Mouse (Mus musculus) cerebellum, postnatal 25 days (tissue): ENCODE data around the gene Lims1.
A peak's percentile ranks its signal among the peaks of the same experiment; 100 is the strongest.

Experiments
- DNase-seq, 2 experiments: peaks; one replicate each; pipeline ENCODE4 v3.0.0; 2021; ENCODE audit warnings: mixed read lengths in 2 of 2

The Lims1 gene

DNA sequence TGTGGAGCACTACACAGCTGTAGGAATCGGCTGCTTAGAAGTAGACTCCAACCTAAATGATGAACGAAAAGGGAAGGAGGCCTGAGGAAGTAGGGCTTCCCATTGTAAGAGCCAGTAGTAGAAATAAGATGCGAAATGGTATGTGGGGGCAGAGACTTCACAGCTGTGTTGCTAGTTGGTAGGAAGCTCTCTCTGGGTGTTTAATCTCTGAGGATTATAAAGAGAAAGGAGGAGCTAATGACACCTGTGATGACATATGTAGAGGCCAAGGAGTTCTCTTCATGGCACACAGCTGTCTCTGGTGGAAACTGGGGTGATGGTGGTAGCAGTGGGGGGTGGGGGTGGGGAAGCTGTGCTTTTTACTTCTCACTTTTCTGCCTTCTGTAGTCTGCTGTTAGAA lies 27.3 kb downstream of the Lims1 start:
- DNase-seq, result no peak

DNA sequence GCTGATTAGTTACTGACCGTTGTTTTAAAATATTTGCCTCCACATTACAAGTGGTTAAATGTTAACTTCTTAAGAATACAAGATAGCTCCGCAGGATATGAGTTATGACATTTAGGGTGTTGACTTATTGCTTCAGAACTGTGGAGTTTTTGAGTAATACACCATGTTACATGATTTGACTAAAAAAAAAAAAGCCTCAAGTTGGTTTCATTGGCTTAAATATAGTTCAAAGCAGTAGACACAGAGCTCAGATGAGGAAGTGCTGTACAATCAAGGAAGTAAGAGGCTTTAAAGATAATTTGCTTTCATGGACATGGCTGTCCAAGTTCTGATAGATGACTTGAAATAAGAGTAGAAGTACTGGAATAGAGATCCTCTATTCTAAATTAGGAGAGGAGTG lies 28.4 kb downstream of the Lims1 start:
- no peak for DNase-seq

DNA sequence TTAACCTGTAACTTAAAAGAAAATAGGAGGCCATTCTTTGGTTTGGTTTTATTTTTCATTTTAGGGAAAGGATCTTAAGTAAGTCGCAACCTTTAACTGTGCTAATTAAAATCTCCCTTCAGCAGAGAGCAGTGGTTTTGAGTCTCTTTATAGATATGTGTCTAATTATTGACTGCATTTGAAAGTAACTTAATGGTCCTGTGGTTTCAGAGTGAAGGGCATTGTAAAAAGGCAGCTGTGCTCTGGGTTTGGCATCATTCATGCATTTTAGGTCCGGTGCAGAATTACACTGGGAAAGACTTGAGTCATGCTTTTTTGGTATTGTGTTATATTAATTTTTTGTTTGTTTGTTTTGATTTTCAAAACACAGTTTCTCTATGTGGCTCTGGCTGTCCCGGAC lies 29.1 kb downstream of the Lims1 start:
- DNase-seq, result no peak

DNA sequence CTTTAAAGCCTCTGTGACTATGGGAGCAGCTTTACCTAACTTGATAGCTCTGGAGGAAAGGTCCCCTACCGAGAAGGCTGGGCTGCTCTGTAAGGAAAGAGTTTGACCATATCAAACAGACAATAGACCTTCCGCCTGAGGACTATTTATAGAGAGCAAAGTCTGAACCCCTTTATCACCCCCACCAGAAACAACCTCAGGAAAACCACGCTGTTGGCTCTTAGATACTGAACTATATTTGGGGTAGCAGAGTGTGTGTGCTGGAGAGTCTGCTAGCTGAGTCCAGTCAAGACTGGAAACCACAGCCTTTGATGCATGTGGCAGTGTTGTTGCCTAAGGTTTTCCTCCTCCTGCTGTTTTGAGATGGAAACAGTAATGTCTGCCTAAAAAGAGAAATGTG lies 31.3 kb downstream of the Lims1 start:
- DNase-seq, result no peak

DNA sequence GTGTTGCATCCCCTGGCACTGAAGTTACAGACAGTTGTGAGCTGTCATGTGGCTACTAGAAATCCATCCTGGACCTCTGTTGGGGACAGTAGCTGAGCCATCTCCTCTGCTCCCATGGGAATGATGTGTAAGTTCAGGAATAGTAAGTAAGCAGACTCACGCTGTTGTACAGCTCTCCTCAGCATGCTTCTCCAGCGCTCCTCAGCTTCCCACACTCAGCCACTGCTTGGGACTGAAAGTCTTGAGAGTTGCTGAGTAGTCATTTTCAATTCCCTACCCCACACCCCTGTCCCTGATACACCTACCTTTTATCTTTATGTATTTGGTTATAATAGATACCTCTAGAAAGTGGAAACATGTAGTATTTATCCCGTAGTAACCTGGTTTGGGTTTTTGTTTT lies 33.2 kb downstream of the Lims1 start:
- DNase-seq, result no peak

DNA sequence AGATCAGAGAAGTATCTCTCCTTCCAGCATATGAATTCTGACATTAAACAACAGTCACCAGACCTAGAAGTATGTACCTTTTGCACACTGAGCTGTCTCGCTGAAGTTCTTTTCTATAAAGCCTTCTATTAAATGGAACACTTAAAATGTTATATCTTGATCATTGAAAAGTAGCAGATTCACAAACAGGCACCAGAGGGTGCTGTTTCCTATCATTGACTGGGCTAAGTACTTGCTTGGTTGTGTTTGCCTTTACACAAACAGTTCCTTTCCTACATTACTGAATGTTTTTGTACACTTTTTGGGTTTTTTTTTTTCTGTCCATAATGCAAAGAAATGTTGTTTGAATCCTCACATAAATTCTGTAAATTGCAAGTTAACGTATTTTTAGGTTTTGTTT lies 35.9 kb downstream of the Lims1 start:
- DNase-seq, result peak; percentile 29 to 69

DNA sequence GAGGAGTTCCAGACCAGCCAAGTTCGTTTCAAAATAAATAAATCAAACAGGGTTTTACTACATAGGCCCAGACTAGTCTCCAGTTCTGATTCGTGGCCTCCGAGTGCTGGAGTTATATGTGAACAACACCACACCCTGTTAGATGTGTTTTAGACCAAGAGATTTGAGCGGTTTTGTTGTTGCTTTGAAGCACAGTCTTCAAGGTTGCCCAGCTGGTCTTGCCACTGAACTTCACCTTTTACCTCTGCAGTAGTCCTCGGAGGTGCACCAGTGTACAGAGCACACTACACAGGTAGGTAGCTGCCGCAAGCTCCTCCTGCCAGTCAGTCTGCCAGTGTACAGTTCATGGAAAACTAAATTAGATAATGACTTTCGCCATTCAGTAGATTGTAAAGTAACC lies 36.7 kb downstream of the Lims1 start:
- DNase-seq, result no peak

DNA sequence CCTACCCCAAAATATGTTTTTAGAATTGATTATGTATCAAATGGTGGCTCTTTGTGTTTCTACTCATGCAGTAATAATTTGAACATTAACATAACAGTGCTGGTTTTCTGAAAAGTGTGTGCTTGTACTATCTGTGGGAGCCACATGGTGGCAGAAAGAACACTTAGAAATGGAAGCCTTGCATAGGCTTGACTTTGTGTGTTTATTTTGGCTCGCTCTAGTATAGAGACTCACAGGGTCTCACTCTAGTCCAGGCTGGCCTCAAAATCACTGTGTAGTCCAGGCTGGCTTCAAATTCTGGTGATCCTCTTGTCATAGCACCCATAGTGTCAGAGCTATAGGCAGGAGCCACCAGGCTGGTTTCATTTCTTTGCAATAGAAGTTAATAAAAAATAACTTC lies 39.5 kb downstream of the Lims1 start:
- DNase-seq, result peak in 1 of 2 experiments; percentile 45

DNA sequence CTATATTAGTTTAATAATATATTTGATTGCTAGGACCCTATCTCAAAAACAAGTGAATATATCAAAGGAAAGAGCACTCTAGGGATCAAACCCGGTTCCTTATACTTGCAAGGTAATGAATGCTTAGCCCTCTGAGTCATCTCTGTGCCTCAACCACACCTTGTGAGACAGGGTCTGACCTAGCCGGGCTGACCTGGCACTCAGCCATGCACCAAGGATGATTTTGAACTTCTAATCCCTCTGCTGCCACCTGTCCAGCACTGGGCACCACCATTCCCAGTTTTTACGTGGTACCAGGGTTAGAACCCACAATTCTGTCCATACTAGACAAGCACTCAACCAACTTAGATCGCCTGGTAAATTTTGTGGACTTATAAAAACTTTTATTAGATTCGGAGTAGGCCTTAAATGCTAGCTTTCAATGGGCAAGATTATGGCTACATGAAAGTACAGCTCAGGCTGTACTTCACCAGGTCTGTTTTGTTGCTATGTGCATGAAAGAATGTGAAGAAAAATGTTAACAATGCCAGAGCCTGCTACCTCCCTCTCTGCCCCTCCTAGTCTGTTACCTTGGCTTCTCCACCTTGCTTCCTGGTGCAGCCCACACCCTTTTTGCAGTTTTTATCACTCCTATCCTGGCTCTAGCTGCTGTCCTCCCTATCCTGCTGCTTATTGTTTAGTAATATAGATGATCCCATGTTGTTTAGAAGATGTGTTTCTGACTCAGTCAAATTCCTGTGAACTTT lies 41.7 kb downstream of the Lims1 start:
- peak in 1 of 2 experiments; percentile 41 for DNase-seq

DNA sequence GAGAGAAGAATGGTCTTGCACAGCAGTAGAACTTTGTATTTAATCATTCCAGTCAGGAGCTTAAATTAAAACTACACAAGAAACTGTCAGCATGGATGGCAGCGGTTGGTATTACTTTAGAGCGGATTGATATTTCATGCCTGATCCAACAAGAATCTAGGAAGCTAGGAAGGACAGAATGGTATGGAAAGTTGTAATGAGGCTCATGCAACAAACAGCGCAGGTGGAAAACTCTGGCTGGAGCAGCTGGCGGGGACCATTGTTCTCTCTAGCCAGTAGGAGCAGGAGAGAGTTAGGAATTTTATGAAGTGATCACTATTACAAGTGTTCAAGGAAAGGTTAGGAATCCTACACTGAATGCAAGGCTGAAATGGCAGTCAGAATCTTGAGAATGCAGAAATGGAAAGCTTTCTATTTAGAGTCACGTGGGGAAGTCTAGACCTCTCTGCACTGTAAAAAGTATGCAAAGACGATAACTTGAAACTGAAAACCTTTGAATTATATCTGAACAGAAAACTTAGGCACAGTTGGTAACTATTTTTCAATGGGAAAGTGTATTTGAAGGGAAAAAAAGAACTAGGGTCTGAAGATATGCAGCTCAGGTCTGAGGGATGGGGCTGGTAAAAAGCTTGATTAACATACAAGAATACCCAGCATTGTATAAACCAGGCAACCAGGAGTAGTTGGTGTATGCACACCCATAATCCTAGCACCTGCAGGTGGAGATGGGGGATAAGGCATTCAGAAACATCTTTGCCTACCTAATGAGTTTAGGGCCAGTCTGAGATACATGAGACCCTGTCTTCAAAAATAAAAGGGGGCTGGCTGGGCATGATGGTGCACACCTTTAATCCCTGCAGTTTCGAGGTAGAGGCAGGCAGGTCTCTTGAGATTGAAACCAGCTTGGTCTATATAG lies 45.8 kb downstream of the Lims1 start:
- no peak for DNase-seq

DNA sequence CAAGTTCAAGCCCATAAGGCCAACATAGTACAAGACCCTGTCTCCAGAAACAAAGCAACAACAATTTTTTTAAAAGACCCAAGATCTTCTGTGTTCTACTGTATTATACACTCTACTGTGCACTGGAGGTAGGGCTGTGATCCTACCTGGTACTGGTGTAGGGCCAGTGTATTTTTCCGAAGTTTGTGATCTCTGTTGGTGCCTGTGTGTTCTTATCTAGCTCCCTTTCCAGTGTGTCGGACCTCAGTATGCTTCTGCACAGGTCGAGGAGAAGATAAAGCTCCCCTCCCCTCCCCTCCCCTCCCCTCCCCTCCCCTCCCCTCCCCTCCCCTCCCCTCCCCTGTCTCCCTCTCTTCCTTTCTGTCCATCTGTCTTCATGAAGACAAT lies 46.4 kb downstream of the Lims1 start:
- no peak for DNase-seq

DNA sequence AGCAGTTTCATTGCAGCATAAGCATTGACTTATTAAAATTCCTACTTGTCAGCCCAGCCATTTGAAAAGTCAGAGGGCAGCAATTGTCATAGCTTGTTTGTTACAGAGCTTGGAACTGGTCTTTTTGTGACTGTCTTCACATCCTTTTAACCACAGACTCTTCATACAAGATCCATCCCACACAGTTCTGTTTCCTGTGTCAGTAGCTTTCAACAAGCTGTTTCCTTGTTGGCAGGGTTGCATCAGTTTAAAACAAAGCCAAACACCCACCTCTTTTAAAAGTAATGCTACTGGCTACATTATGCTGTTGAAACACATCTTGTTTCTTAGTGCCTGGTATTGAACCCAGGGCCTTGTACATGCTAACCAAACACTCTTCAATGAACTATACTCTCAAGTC lies 46.9 kb downstream of the Lims1 start:
- DNase-seq, result no peak

DNA sequence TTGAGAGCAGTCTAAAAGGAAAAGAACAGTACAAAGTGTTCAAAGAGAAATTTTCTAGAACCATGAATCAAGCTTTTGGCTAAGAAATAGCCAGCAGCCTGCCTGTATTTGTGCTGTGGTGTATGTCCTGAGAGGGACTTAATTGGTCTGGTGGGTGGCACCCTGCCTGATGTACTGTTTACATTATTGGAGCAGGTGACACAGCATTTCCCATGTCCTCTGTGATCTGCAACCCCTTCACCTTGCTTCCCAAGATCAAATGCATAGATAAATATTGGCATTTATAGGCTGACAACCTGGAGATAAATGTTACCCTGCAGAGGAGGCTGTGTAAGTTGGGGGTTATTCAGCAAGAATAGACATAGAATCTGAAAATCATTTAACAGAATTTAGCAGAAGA lies 47.3 kb downstream of the Lims1 start:
- DNase-seq, result no peak

DNA sequence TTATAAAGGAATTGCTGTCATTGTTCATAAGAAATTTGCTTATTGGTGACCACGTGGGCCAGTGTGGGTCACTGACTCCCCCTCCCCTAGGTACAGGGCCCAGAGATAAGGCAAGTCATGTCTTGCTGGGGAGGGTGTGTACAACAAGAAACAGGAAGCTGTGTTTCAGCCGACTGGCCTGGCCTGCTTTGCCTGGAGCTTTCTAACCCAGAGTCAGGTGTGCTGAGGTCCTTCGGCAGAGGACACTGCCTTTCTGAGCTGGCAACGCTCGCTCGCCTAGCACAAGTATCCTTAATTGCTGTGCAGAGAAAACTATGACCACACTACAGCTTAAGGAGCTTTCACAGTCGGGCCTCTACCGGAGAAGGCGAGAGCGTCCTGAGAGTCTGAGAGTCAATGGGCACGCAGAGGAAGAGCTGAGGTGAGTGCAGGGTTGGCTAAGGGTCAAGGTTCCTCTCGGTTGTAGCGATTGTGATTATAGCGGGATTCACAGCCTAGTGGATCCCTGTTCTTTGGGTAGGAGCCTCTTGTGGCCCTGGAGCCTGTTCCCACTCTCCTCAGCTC lies 48.1 kb downstream of the Lims1 start:
- DNase-seq, result no peak

DNA sequence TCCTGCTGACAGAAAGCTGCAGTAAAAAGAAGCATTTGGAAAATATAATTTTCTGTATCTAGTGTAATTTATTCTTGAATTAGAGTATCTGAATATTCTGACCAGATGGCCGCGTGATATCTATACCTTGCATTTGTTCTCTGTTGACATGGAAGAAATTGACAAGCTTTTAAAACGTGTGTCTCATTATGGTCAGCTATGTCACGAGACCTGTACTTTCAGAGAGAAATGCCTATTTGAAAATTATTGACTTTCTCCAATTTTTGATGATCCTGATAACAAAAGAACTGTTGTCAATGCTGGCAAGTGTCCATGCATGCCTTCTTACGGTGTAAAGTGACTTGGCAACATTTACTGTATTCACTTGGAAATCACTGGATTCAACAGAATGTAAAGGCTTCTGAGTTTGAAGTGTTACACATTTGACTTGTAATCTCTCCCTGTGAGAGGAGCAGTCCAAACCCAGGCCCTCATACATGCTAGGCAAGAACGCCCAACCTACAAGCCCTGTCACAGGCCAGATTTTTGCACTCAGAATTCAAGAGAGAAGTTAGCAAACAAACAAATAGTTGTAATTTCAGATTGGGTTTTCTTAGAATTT lies 49.3 kb downstream of the Lims1 start:
- DNase-seq, result no peak

DNA sequence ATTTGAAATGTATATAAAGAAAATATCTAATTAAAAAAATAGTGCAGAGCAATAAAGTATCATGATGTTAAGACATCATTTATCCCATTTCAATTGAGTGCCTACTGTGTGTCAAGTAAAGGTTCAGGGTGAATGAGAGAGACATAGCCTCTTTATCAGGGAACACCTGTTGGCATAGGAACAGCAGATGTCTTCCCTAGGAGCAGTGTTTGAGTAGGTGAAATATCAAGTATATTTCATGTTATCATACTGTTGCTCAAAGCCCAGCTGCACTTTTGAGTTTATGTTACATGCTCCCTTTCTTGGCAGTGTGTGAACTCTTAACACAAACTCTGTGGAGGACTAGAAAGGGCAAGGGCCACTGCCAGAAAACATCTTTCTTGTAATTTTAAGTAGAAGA lies 50.6 kb downstream of the Lims1 start:
- no peak for DNase-seq

DNA sequence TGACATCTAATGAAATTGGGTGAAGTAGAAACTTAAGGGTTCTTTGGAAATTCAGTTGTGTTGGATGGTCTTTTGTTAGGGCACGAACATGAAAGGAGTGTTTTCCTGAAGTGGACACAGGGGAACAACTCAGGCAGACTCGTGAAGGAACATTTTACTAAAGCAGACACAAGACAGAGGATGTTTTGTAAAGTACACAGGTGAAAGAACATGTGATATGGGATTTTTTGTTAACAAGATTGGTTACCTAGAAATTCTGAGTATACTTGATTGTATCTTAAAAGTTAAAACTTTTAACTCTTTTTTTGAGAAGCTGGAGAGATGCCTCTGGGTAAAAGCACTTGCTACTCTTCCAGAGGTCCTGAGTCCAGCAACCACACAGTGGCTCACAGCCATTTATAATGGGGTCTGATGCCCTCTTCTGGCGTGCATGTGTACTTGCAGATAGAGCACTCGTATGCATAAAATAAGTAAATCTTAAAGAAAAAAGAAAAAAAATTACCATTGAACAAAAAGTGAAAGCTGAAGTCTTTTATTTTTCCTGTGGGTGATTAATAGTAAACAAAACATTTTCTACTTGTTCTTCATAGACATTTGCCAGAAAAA lies 54.4 kb downstream of the Lims1 start:
- peak in 1 of 2 experiments; percentile 65 for DNase-seq

DNA sequence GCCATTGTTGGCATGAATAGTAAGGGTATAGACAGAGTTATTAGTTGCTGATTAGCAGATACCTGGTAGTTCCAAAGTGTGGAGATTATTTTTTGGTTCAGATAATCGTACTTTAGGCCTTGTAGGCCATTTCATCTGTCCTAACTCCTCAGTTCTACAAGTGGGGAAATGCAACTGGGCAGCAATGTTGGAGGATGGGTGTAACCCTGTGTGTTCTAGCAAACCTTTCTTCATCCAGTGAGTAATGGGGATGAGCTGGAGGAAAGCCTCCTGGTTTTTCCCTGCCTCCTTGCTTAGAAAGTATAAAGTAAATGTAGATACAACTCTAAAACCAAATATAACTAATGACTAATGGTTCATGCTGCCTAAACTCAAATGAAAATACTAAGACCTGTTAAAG lies 55.1 kb downstream of the Lims1 start:
- no peak for DNase-seq

DNA sequence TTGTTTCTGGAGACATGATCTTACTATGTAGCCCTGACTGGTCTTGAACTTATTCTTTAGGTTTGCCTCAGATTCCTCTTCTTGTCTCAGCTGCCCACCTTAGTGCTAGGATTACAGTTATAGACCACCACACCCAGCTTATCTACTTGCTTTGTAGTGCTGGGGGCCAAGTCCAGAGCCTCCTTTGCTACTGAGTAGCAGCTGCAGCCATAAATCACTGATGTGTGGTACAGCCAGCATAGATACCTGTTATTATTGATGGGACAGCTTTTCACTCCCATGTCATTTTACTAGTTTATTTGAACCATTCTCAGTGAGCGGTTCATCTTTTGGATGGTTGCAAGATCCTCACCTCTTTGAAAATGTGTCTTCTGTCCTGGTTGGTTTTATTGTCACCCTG lies 56.4 kb downstream of the Lims1 start:
- no peak for DNase-seq

DNA sequence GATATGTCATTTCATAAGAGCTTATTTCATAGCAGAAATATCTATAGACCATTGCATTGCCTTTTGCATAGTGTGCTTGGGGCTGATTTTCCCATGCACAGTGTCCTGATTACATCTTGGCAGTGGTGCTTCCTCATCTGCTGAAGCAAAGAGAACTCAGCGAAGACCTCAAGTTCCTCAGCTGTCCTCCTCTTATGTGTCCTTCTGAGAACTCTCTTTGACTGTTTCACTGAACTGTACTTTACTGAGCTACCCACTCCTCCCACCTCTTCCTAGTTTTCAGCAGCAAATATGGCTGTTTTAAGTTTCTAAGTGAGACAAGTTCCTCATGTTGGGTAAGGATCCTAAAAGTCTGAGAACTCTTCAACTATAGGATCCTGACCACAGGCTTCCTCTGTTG lies 58.6 kb downstream of the Lims1 start:
- DNase-seq, result no peak

DNA sequence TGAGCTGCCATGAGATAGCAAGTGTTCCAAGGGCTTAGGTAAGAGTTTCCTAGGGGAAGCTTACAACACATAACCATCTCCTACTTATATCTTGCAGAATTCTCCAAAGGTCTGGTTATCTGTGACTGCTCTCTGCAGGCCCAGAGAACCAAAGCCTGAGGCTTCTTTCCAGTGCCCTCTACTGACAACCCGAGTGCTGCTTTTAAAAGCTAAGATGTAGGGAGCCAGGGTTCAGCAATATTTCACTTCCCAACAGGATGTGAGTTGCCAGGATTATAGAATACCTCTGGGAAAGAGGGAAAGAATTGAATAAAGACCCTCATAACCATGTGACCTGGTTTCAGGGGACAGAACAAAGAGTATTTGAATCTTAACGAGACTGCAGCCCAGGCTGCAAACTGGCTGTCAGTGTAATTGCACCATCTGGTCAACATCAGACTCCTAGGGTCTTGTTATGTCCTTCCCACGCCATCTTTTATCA lies 59.4 kb downstream of the Lims1 start:
- peak in 1 of 2 experiments; percentile 35 for DNase-seq

DNA sequence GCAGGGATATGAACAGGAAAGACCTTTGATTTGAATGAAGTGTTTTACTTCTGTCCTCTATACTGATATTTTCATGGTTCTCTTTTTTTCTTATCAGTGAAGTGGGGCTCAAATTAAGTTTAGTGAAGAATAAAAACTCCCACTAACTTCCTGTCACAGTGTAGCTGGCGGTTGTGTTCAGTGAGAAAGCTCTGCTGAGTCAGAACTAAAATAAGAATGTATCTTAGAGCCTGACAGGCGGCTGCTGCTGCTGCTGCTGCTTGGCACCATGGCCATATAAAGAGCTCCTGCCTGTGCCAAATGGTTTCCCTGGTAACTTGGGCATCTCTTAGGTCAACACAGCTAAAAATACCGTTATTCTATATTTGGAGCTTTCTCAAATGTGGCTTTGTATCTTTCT lies 60.0 kb downstream of the Lims1 start:
- peak; percentile 38 to 67 for DNase-seq

DNA sequence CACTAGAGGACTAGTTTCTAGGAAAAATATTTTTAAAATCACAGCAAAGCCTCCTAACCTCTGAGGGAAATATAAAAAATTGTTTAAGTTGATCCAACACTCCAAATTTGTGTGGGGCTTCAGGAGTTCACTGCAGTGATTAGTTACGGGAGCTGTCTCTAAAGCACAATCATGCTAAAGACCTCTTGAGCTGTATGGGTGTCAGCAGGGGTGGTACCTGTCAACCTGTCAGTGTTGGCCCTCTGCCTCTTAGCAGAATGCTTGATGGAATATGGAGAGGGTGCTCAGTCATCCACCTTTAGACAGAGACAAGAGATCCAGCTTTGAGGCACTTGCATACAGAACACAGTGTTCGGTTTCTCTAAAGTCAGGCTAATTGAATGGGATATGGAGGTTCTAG lies 60.5 kb downstream of the Lims1 start:
- DNase-seq, result peak; percentile 72 to 78
